In genomic region chr8:93012226-93012625, GRCm38 (mm10) we compare ENCODE assay signal across 14 mouse cellular contexts. TPM values are rescaled to one million over a fixed set of nuclear protein-coding genes. Genes with fewer than 3 reads are reported as not detected.
DNase-seq lines count a peak whose midpoint lies in the region; ATAC-seq and TF ChIP-seq lines count a peak whose summit lies in the region.
"Had no signal": no experiment of that assay in that cellular context is flagged by ENCODE, and none has a peak within 500 bp of the region (broad histone marks: within the 10 kb centered on the region; RNA-seq: fewer than 3 reads in every experiment).

No protein-coding gene starts in this region.

- peak; percentile 25 for DNase-seq in forebrain, embryonic 10.5 days (ENCODE audit: extremely low spot score, low spot score)
- DNase-seq in kidney, postnatal 10 days = peak; percentile 13
- DNase-seq in kidney, adult 9 months = no peak
- DNase-seq in right cerebral cortex, postnatal 14 days = peak; percentile 29
- DNase-seq in right cerebral cortex, postnatal 36 days (ENCODE audit: low spot score in 2 of 2) = no peak
- DNase-seq in stomach, postnatal 0 days (ENCODE audit: low spot score) = no peak
- no peak for DNase-seq in spleen, postnatal 4 days (ENCODE audit: low spot score in 2 of 2)

- H3K4me1 ChIP-seq in forebrain, embryonic 10.5 days = no peaks in the 10 kb centered on the region
- no peaks in the 10 kb centered on the region for H3K4me1 ChIP-seq in forebrain, embryonic 16.5 days (replicated peaks; ENCODE audit: control insufficient read depth, insufficient read depth, low read length)
- H3K4me1 ChIP-seq in stomach, postnatal 0 days (replicated peaks; ENCODE audit: control insufficient read depth, insufficient read depth) = no peaks in the 10 kb centered on the region
- H3K4me1 ChIP-seq: embryonic facial prominence, embryonic 13.5 days; intestine, embryonic 15.5 days; megakaryocyte, embryonic 14.5 days had no signal

- H3K9me3 ChIP-seq in forebrain, embryonic 10.5 days = no peaks in the 10 kb centered on the region
- no peaks in the 10 kb centered on the region for H3K9me3 ChIP-seq in forebrain, embryonic 16.5 days (ENCODE audit: control insufficient read depth, low read length)
- H3K9me3 ChIP-seq in stomach, postnatal 0 days (ENCODE audit: control insufficient read depth, low read length) = no peaks in the 10 kb centered on the region
- H3K9me3 ChIP-seq: embryonic facial prominence, embryonic 13.5 days; intestine, embryonic 15.5 days; megakaryocyte, embryonic 14.5 days had no signal

- no peak overlapping the region for H3K27ac ChIP-seq in forebrain, embryonic 10.5 days
- H3K27ac ChIP-seq in forebrain, embryonic 16.5 days (ENCODE audit: low read length) = no peak overlapping the region
- H3K27ac ChIP-seq in stomach, postnatal 0 days (replicated peaks) = no peak overlapping the region
- H3K27ac ChIP-seq: embryonic facial prominence, embryonic 13.5 days; intestine, embryonic 15.5 days had no signal

- H3K4me3 ChIP-seq in forebrain, embryonic 10.5 days = no peak overlapping the region
- H3K4me3 ChIP-seq in forebrain, embryonic 16.5 days (replicated peaks; ENCODE audit: low read length) = no peak overlapping the region
- no peak overlapping the region for H3K4me3 ChIP-seq in stomach, postnatal 0 days (ENCODE audit: low read depth, low read length)
- H3K4me3 ChIP-seq: embryonic facial prominence, embryonic 13.5 days; intestine, embryonic 15.5 days; megakaryocyte, embryonic 14.5 days had no signal

- WGBS in forebrain, embryonic 10.5 days = 78% methylated on average over 6 of the region's 6 CpGs
- 71% methylated on average over 6 of the region's 6 CpGs for WGBS in forebrain, embryonic 16.5 days
- WGBS in stomach, postnatal 0 days = 75% methylated on average over 6 of the region's 6 CpGs

- H3K9ac ChIP-seq in forebrain, embryonic 16.5 days (replicated peaks; ENCODE audit: low read depth, low read length) = no peak overlapping the region
- no peak overlapping the region for H3K9ac ChIP-seq in stomach, postnatal 0 days (ENCODE audit: low read length)
- H3K9ac ChIP-seq: embryonic facial prominence, embryonic 13.5 days; intestine, embryonic 15.5 days; liver, postnatal 0 days had no signal

- TF ChIP-seq CTCF in stomach, postnatal 0 days (IDR thresholded peaks at IDR 0.05; ENCODE audit: low read depth) = peak; percentile 47

- no peak for ATAC-seq in forebrain, embryonic 16.5 days
- ATAC-seq in stomach, postnatal 0 days (ENCODE audit: low FRiP score, low TSS enrichment) = no peak
- ATAC-seq: intestine, embryonic 15.5 days; liver, postnatal 0 days had no signal

- no peak overlapping the region for H3K4me2 ChIP-seq in forebrain, embryonic 16.5 days (ENCODE audit: low read length)
- no peak overlapping the region for H3K4me2 ChIP-seq in stomach, postnatal 0 days (replicated peaks; ENCODE audit: low read depth)
- H3K4me2 ChIP-seq: embryonic facial prominence, embryonic 13.5 days; intestine, embryonic 15.5 days had no signal

- no peaks in the 10 kb centered on the region for H3K27me3 ChIP-seq in forebrain, embryonic 10.5 days (ENCODE audit: poor library complexity, severe bottlenecking)
- H3K27me3 ChIP-seq in forebrain, embryonic 16.5 days (replicated peaks; ENCODE audit: control insufficient read depth, insufficient read depth, low read length) = no peaks in the 10 kb centered on the region
- H3K27me3 ChIP-seq in stomach, postnatal 0 days (ENCODE audit: control insufficient read depth, insufficient read depth, low read length) = no peaks in the 10 kb centered on the region
- H3K27me3 ChIP-seq: embryonic facial prominence, embryonic 13.5 days; intestine, embryonic 15.5 days; megakaryocyte, embryonic 14.5 days had no signal

- no peak for TF ChIP-seq EP300 in stomach, postnatal 0 days (optimal IDR thresholded peaks at IDR 0.05)

- no peaks in the 10 kb centered on the region for H3K36me3 ChIP-seq in forebrain, embryonic 10.5 days (replicated peaks)
- H3K36me3 ChIP-seq in forebrain, embryonic 16.5 days (ENCODE audit: control insufficient read depth, insufficient read depth) = no peaks in the 10 kb centered on the region
- no peaks in the 10 kb centered on the region for H3K36me3 ChIP-seq in stomach, postnatal 0 days (ENCODE audit: control insufficient read depth, insufficient read depth, low read length)
- H3K36me3 ChIP-seq: embryonic facial prominence, embryonic 13.5 days; G1E; intestine, embryonic 15.5 days had no signal

RNA-seq across cellular contexts. Expression of gene Ces1a, which starts 35.8 kb away (rescaled TPM):
- not detected in 2 replicates for polyA plus RNA-seq in forebrain, embryonic 10.5 days (2016; fragmentation: Nextera tagmentation; extraction: Ambion mirVana)
- not detected in 2 replicates for polyA plus RNA-seq in forebrain, embryonic 16.5 days (2015; fragmentation: Nextera tagmentation; extraction: Ambion mirVana)
- polyA plus RNA-seq in stomach, postnatal 0 days (2015; fragmentation: Nextera tagmentation; extraction: Ambion mirVana) = not detected in 2 replicates
- polyA plus RNA-seq: G1E; intestine, embryonic 15.5 days; liver, postnatal 0 days; neural tube, embryonic 11.5 days had no signal

RNA-seq across cellular contexts. Expression of gene Slc6a2, which starts 52.3 kb away (rescaled TPM):
- 0.02 TPM in 1 of 2 replicates, not detected in the other for polyA plus RNA-seq in forebrain, embryonic 10.5 days (2016; fragmentation: Nextera tagmentation; extraction: Ambion mirVana)
- polyA plus RNA-seq in forebrain, embryonic 16.5 days (2015; fragmentation: Nextera tagmentation; extraction: Ambion mirVana) = not detected in 2 replicates
- 0.07 and 0.13 TPM in 2 replicates for polyA plus RNA-seq in stomach, postnatal 0 days (2015; fragmentation: Nextera tagmentation; extraction: Ambion mirVana)
- polyA plus RNA-seq: G1E; liver, postnatal 0 days; neural tube, embryonic 11.5 days had no signal

Comparison
In these comparisons a context has a peak if more than half of its experiments do, and no peak if none do; other contexts are left out.
1. DNase-seq: peak in forebrain, embryonic 10.5 days (single experiment), kidney, postnatal 10 days (single experiment) and right cerebral cortex, postnatal 14 days (single experiment); none in kidney, adult 9 months (single experiment), right cerebral cortex, postnatal 36 days (0 of 2), stomach, postnatal 0 days (single experiment) and spleen, postnatal 4 days (0 of 2).